Mouse (Mus musculus) fat pad, adult 2 months (tissue): ENCODE results near the gene Kdm4b.

ENCODE experiments used
- DNase-seq: peaks from one replicate; pipeline ENCODE4 v3.0.0-alpha.2; 2011; ENCODE audit warnings: low read depth, low spot score; ENCODE audit errors: extremely low read depth

The Kdm4b gene

GRCm38 (mm10) chr17:56427857-56428256, 102.0 kb downstream of the Kdm4b start:
- no peak for DNase-seq

GRCm38 (mm10) chr17:56431582-56431981, 105.7 kb downstream of the Kdm4b start:
- DNase-seq, result no peak

- DNase-seq, result no peak
These were observed 114.0 kb downstream of the Kdm4b start for GRCm38 (mm10) chr17:56439731-56440460.

GRCm38 (mm10) chr17:56442316-56442715, 116.5 kb downstream of the Kdm4b start:
- DNase-seq, result no peak

- no peak for DNase-seq
These were observed 117.5 kb downstream of the Kdm4b start for GRCm38 (mm10) chr17:56443341-56443795.

- DNase-seq, result no peak
These were observed 118.9 kb downstream of the Kdm4b start for GRCm38 (mm10) chr17:56444771-56445170.

- DNase-seq, result no peak
These were observed 119.5 kb downstream of the Kdm4b start for GRCm38 (mm10) chr17:56445397-56445796.

GRCm38 (mm10) chr17:56447716-56448115, 121.9 kb downstream of the Kdm4b start:
- no peak for DNase-seq
